Mouse (Mus musculus): Measurements from ENCODE around the gene St6galnac3. TPM values are rescaled to one million over a fixed set of nuclear protein-coding genes. Genes with fewer than 3 reads are reported as not detected.

St6galnac3 gene
- polyA plus RNA-seq, 2 experiments = 20.7 to 36.0 TPM

- TF ChIP-seq POLR2A (IDR thresholded peaks at IDR 0.05; ENCODE audit: borderline replicate concordance, extremely low read depth, insufficient read depth, insufficient read length) = no peak
- 87% methylated on average over 16 of the region's 16 CpGs for WGBS
- no peak for DNase-seq (ENCODE audit: low spot score)
- Histone ChIP-seq H3K36me3 (ENCODE audit: control insufficient read depth, insufficient read depth, low read length) (no peaks in the 10 kb centered on the region), H3K4me1 (ENCODE audit: control insufficient read depth, insufficient read depth, low read length) (peaks cover 40% of the 10 kb centered on the region), H3K9ac (ENCODE audit: low read depth, low read length, severe bottlenecking) (no peak overlapping the region), H3K4me2 (replicated peaks; ENCODE audit: low read depth, low read length, severe bottlenecking) (no peak overlapping the region), H3K4me3 (replicated peaks; ENCODE audit: low read length) (no peak overlapping the region), H3K9me3 (ENCODE audit: control insufficient read depth, low read length) (no peaks in the 10 kb centered on the region), H3K27me3 (ENCODE audit: control insufficient read depth, insufficient read depth, low read length) (no peaks in the 10 kb centered on the region), H3K27ac (replicated peaks; ENCODE audit: low read depth, low read length) (no peak overlapping the region)
- ATAC-seq (ENCODE audit: low FRiP score, low read depth) = no peak
These were observed 3.4 kb downstream of the St6galnac3 start for GRCm38 (mm10) chr3:153721525-153721924.

GRCm38 (mm10) chr3:153720922-153721321 lies 4.1 kb downstream of the St6galnac3 start:
- WGBS = 58% methylated on average over 4 of the region's 4 CpGs
- no peak for ATAC-seq (ENCODE audit: low FRiP score, low read depth)
- no peak for TF ChIP-seq POLR2A (IDR thresholded peaks at IDR 0.05; ENCODE audit: borderline replicate concordance, extremely low read depth, insufficient read depth, insufficient read length)
- no peaks in the 10 kb centered on the region for H3K36me3 ChIP-seq (ENCODE audit: control insufficient read depth, insufficient read depth, low read length)
- no peak for DNase-seq (ENCODE audit: low spot score)
- no peak overlapping the region for H3K9ac ChIP-seq (ENCODE audit: low read depth, low read length, severe bottlenecking)
- H3K27me3 ChIP-seq (ENCODE audit: control insufficient read depth, insufficient read depth, low read length) = no peaks in the 10 kb centered on the region
- H3K9me3 ChIP-seq (ENCODE audit: control insufficient read depth, low read length) = no peaks in the 10 kb centered on the region
- H3K4me2 ChIP-seq (replicated peaks; ENCODE audit: low read depth, low read length, severe bottlenecking) = no peak overlapping the region
- H3K4me3 ChIP-seq (replicated peaks; ENCODE audit: low read length) = no peak overlapping the region
- H3K27ac ChIP-seq (replicated peaks; ENCODE audit: low read depth, low read length) = no peak overlapping the region
- peaks cover 40% of the 10 kb centered on the region for H3K4me1 ChIP-seq (ENCODE audit: control insufficient read depth, insufficient read depth, low read length)

GRCm38 (mm10) chr3:153720296-153720695 lies 4.7 kb downstream of the St6galnac3 start:
- 31% methylated on average over 3 of the region's 3 CpGs for WGBS
- Histone ChIP-seq H3K4me3 (replicated peaks; ENCODE audit: low read length) (no peak overlapping the region), H3K27me3 (ENCODE audit: control insufficient read depth, insufficient read depth, low read length) (no peaks in the 10 kb centered on the region), H3K9me3 (ENCODE audit: control insufficient read depth, low read length) (no peaks in the 10 kb centered on the region), H3K9ac (ENCODE audit: low read depth, low read length, severe bottlenecking) (0 out of 2 replicates have a peak overlapping the region, but pooled peaks have one; percentile 13), H3K4me2 (replicated peaks; ENCODE audit: low read depth, low read length, severe bottlenecking) (no peak overlapping the region), H3K27ac (replicated peaks; ENCODE audit: low read depth, low read length) (peak overlapping the region; percentile 34; the same call in 1 of the 2 replicates), H3K36me3 (ENCODE audit: control insufficient read depth, insufficient read depth, low read length) (no peaks in the 10 kb centered on the region), H3K4me1 (ENCODE audit: control insufficient read depth, insufficient read depth, low read length) (peaks cover 41% of the 10 kb centered on the region)
- no peak for TF ChIP-seq POLR2A (IDR thresholded peaks at IDR 0.05; ENCODE audit: borderline replicate concordance, extremely low read depth, insufficient read depth, insufficient read length)
- ATAC-seq (ENCODE audit: low FRiP score, low read depth) (no peak), DNase-seq (ENCODE audit: low spot score) (no peak)

GRCm38 (mm10) chr3:153719256-153719970 lies 5.6 kb downstream of the St6galnac3 start:
- no peaks in the 10 kb centered on the region for H3K9me3 ChIP-seq (ENCODE audit: control insufficient read depth, low read length)
- TF ChIP-seq POLR2A (IDR thresholded peaks at IDR 0.05; ENCODE audit: borderline replicate concordance, extremely low read depth, insufficient read depth, insufficient read length) = no peak
- H3K4me1 ChIP-seq (ENCODE audit: control insufficient read depth, insufficient read depth, low read length) = peaks cover 43% of the 10 kb centered on the region
- no peak overlapping the region for H3K4me3 ChIP-seq (replicated peaks; ENCODE audit: low read length)
- no peak overlapping the region for H3K27ac ChIP-seq (replicated peaks; ENCODE audit: low read depth, low read length)
- H3K36me3 ChIP-seq (ENCODE audit: control insufficient read depth, insufficient read depth, low read length) = no peaks in the 10 kb centered on the region
- WGBS = 56% methylated on average over 9 of the region's 9 CpGs
- H3K9ac ChIP-seq (ENCODE audit: low read depth, low read length, severe bottlenecking) = no peak overlapping the region
- H3K27me3 ChIP-seq (ENCODE audit: control insufficient read depth, insufficient read depth, low read length) = no peaks in the 10 kb centered on the region
- H3K4me2 ChIP-seq (replicated peaks; ENCODE audit: low read depth, low read length, severe bottlenecking) = no peak overlapping the region
- ATAC-seq (ENCODE audit: low FRiP score, low read depth) (peak; percentile 60), DNase-seq (ENCODE audit: low spot score) (peak; percentile 20)

GRCm38 (mm10) chr3:153718724-153719123 lies 6.2 kb downstream of the St6galnac3 start:
- Histone ChIP-seq H3K4me1 (ENCODE audit: control insufficient read depth, insufficient read depth, low read length) (peaks cover 38% of the 10 kb centered on the region), H3K9ac (ENCODE audit: low read depth, low read length, severe bottlenecking) (no peak overlapping the region), H3K27me3 (ENCODE audit: control insufficient read depth, insufficient read depth, low read length) (no peaks in the 10 kb centered on the region), H3K9me3 (ENCODE audit: control insufficient read depth, low read length) (no peaks in the 10 kb centered on the region; the same call in 1 of the 2 replicates), H3K27ac (replicated peaks; ENCODE audit: low read depth, low read length) (no peak overlapping the region), H3K4me2 (replicated peaks; ENCODE audit: low read depth, low read length, severe bottlenecking) (no peak overlapping the region), H3K36me3 (ENCODE audit: control insufficient read depth, insufficient read depth, low read length) (no peaks in the 10 kb centered on the region), H3K4me3 (replicated peaks; ENCODE audit: low read length) (no peak overlapping the region)
- TF ChIP-seq POLR2A (IDR thresholded peaks at IDR 0.05; ENCODE audit: borderline replicate concordance, extremely low read depth, insufficient read depth, insufficient read length) = no peak
- DNase-seq (ENCODE audit: low spot score) = no peak
- no peak for ATAC-seq (ENCODE audit: low FRiP score, low read depth)
- 45% methylated on average over 8 of the region's 8 CpGs for WGBS

Data from limb, embryonic 14.5 days (tissue).